Mouse (Mus musculus): ENCODE data around the gene Ap4s1.

Gene Ap4s1

GRCm38 (mm10) chr12:51703859-51704258 lies 13.0 kb downstream of the Ap4s1 start:
- no peak for DNase-seq (ENCODE audit: low read depth, low spot score)

- no peak for DNase-seq (ENCODE audit: low read depth, low spot score)
These were observed 13.7 kb downstream of the Ap4s1 start for GRCm38 (mm10) chr12:51704572-51704971.

- DNase-seq (ENCODE audit: low read depth, low spot score), result no peak
These were observed 14.9 kb downstream of the Ap4s1 start for GRCm38 (mm10) chr12:51705778-51706177.

GRCm38 (mm10) chr12:51706673-51707235 lies 15.9 kb downstream of the Ap4s1 start:
- no peak for DNase-seq (ENCODE audit: low read depth, low spot score)

GRCm38 (mm10) chr12:51708941-51709686 lies 18.3 kb downstream of the Ap4s1 start:
- no peak for DNase-seq (ENCODE audit: low read depth, low spot score)

GRCm38 (mm10) chr12:51709741-51710140 lies 18.9 kb downstream of the Ap4s1 start:
- DNase-seq (ENCODE audit: low read depth, low spot score), result no peak

- no peak for DNase-seq (ENCODE audit: low read depth, low spot score)
These were observed 19.3 kb downstream of the Ap4s1 start for GRCm38 (mm10) chr12:51710154-51710553.

GRCm38 (mm10) chr12:51712685-51713084 lies 21.9 kb downstream of the Ap4s1 start:
- DNase-seq (ENCODE audit: low read depth, low spot score), result no peak

- DNase-seq (ENCODE audit: low read depth, low spot score), result no peak
These were observed 27.8 kb downstream of the Ap4s1 start for GRCm38 (mm10) chr12:51718617-51719016.

- no peak for DNase-seq (ENCODE audit: low read depth, low spot score)
These were observed 31.0 kb downstream of the Ap4s1 start for GRCm38 (mm10) chr12:51721836-51722235.

GRCm38 (mm10) chr12:51729058-51729457 lies 38.2 kb downstream of the Ap4s1 start:
- no peak for DNase-seq (ENCODE audit: low read depth, low spot score)

GRCm38 (mm10) chr12:51729827-51730226 lies 39.0 kb downstream of the Ap4s1 start:
- no peak for DNase-seq (ENCODE audit: low read depth, low spot score)

GRCm38 (mm10) chr12:51734605-51735211 lies 43.9 kb downstream of the Ap4s1 start:
- no peak for DNase-seq (ENCODE audit: low read depth, low spot score)

GRCm38 (mm10) chr12:51735840-51736271 lies 45.0 kb downstream of the Ap4s1 start:
- no peak for DNase-seq (ENCODE audit: low read depth, low spot score)

GRCm38 (mm10) chr12:51736381-51736780 lies 45.5 kb downstream of the Ap4s1 start:
- DNase-seq (ENCODE audit: low read depth, low spot score), result no peak

GRCm38 (mm10) chr12:51736807-51737206 lies 46.0 kb downstream of the Ap4s1 start:
- no peak for DNase-seq (ENCODE audit: low read depth, low spot score)

- DNase-seq (ENCODE audit: low read depth, low spot score), result no peak
These were observed 50.9 kb downstream of the Ap4s1 start for GRCm38 (mm10) chr12:51741690-51742089.

GRCm38 (mm10) chr12:51744957-51745356 lies 54.1 kb downstream of the Ap4s1 start:
- no peak for DNase-seq (ENCODE audit: low read depth, low spot score)

GRCm38 (mm10) chr12:51747348-51747747 lies 56.5 kb downstream of the Ap4s1 start:
- DNase-seq (ENCODE audit: low read depth, low spot score), result no peak

GRCm38 (mm10) chr12:51755938-51756598 lies 65.2 kb downstream of the Ap4s1 start:
- DNase-seq (ENCODE audit: low read depth, low spot score), result no peak

- no peak for DNase-seq (ENCODE audit: low read depth, low spot score)
These were observed 65.7 kb downstream of the Ap4s1 start for GRCm38 (mm10) chr12:51756599-51756961.

GRCm38 (mm10) chr12:51759374-51759773 lies 68.5 kb downstream of the Ap4s1 start:
- no peak for DNase-seq (ENCODE audit: low read depth, low spot score)

Data from WW6 (cell line).